Mouse (Mus musculus) frontal cortex, adult (tissue): ENCODE measurements around the gene Sectm1a.
"Not testable (repeated sequence)": the region's sequence is repeated elsewhere in the genome, so short reads cannot be mapped to it uniquely, and the experiment has no call there.

ENCODE experiments used
- ATAC-seq: cut with Nextera tagmentation; 2 replicates; pipeline ENCODE4 v1.9.2; 2017; ENCODE audit warnings: mild to moderate bottlenecking, moderate library complexity, mixed read lengths; ENCODE audit not compliant: low TSS enrichment

The Sectm1a gene

GRCm38 (mm10) chr11:121047826-121048399 lies 33.1 kb downstream of the Sectm1a start:
- ATAC-seq: no peak

DNA sequence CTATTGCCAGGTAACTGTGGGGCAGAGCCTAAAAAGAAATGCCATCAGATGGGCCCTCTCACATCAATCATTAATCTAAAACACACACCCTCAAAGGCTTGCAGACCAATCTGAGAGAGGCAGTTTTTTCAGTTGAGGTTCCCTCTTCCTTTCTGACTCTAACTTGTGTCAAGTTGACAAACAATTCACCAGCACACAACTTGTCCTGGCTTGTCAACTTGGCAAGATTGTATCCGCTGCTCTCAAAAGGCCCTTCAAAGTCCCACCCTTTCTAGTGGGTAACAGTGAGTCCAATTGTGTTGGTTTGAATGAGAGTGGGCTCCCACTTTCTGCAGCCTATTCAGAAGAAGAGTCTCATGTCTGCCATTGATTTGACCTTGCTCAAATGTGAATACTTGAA lies 35.7 kb downstream of the Sectm1a start:
- ATAC-seq: no peak

DNA sequence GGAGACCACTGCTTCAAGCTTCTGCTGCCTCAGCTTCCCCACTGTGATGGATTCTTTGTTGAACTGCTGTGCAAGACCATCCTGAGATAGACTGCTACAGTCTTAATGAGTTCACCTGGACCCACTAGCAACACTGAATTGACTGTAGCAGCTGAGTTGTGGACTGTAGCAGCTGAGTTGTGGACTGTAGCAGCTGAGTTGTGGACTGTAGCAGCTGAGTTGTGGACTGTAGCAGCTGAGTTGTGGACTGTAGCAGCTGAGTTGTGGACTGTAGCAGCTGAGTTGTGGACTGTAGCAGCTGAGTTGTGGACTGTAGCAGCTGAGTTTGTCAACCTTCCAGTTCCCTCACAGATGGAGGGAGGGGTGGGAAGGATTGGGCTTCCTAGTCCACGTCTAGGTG lies 38.0 kb downstream of the Sectm1a start:
- ATAC-seq: not testable (repeated sequence)

DNA sequence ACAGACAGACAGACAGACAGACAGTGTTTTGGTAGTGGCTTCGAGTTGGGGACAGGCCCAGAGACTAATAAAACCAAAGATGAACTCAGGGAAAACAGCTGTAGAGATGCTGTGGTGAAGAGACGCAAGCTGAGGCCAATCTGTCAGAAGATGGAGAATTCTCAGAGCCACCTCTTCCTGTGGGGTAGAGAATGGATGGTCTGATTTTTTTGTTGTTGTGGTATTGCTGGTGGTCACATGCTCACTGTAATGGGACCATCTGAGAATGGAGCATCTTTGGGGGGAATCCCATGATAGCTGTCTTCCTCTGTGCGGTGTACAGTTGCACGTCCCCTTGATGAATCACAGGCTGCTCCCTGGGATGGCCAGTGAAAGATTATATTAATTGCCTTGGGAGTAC lies 38.5 kb downstream of the Sectm1a start:
- ATAC-seq: no peak

GRCm38 (mm10) chr11:121041636-121042035 lies 39.4 kb downstream of the Sectm1a start:
- ATAC-seq: no peak

GRCm38 (mm10) chr11:121041212-121041611 lies 39.8 kb downstream of the Sectm1a start:
- ATAC-seq: peak; percentile 67

DNA sequence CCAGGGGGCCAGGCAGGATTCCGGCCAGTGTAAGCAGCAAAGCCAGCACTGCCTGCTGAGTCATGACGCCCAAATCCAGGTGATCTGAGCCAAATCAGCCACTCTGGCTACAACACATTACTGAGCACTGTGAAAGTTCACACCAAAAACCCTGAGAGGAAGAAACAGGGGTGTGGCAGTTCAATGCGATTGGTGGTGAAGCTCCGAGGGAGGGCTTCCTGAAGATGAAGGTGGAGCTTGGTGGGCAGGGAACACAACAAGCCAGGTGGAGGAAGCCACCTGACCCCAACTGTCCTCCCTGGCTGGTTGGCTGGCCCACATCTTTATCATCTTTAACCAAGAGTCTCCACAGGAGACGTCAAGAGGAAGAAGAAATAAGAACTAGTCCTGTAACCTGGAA lies 41.7 kb downstream of the Sectm1a start, which contains the start of gene Cd7:
TSS of gene Cd7 (minus strand) at position 117 of the 400 bp plus-strand sequence.
- ATAC-seq: no peak

DNA sequence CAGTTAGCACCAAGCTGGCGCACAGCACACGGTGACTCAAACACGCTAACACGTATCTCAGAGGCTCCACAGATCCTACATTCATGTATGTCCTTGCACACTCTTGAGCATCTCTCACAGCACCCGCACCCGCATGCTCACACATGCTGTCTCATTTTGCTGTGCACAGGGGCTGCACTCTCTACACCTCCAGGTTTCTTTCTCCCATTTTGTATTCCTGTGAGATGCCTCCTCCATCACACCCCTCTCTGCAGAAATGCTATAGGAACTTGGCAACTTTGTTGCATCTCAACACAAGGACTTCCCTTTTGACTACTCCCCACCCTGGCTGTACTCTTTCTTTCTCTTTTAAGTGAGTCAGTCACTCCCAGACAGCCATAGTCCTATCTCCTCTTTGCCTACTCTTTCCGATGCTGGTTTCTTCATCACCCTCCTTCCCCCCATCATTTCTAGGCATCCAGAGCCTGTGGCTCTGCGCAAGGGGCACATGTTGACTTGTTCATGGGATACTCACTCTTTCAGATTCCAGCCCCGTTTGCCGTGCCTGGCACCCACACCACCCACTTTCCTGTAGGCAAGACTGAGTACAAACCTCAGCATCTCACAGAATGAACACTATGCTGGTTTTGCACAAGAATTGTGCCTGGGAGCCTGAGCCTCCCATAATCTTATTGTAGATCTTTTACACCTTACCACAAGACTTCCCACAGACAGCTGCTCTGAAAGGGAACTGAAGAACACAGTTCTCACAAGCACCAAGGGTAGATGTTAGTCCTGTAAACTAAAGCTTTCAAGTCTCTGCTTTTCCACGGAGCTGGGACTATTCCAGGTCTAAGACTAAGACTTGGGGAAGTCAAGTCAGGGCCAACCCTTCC lies 42.4 kb downstream of the Sectm1a start:
- ATAC-seq: peak; percentile 87

GRCm38 (mm10) chr11:121033118-121033517 lies 47.9 kb downstream of the Sectm1a start:
- no peak for ATAC-seq

DNA sequence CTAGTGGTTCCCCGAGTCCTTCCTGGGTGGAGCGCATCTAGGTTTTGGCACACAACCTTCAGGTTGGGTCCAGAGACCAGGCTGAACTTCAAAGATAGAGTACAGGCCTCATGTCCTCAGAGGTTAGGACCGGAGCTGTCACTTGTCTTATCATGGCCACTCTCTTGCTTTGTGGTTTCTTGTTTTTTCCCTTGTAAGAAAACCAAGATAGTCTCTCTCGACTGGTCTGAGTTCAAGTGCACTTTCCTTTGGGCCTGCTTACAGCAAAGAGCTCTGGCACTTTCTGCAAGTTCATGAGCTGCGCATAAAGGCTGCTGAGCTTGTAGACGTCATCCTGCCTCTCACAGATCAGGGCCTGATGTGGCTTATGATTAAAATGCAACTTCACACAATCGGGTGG lies 53.8 kb downstream of the Sectm1a start:
- no peak for ATAC-seq

GRCm38 (mm10) chr11:121024163-121024562 lies 56.9 kb downstream of the Sectm1a start:
- ATAC-seq: peak; percentile 76; the same call in 1 of the 2 replicates

DNA sequence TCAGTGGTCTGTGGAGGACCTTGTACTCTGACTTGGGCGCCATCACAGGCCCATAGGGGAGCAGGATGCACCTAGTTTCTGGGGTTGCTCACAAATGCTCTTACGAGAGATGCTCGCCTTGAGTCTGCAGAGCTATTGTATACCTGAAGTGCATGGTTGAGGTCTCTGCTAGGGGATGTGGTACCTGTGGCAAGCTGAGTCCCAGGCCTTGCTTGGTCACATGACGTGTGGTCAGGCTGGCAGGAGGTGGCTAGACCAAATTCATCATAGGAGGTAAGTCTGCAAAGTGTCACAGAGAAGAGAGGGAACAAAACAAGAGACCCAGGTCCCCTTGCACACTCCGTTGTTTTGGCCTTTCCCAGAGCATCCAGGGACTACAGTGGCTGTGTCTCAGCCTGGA lies 61.5 kb downstream of the Sectm1a start:
- ATAC-seq: no peak

GRCm38 (mm10) chr11:121017703-121018102 lies 63.3 kb downstream of the Sectm1a start:
- ATAC-seq: peak; percentile 55; the same call in 1 of the 2 replicates
